In genomic region chr11:51689343-51689742, GRCm38 (mm10) we compare ENCODE assay signal across 8 mouse cellular contexts. TPM values are rescaled to one million over a fixed set of nuclear protein-coding genes. Genes with fewer than 3 reads are reported as not detected.
DNase-seq lines count a peak whose midpoint lies in the region; ATAC-seq and TF ChIP-seq lines count a peak whose summit lies in the region.

No protein-coding gene starts in this region.

- peaks cover 28% of the 10 kb centered on the region for H3K36me3 ChIP-seq in heart, embryonic 13.5 days
- peaks cover 31% of the 10 kb centered on the region for H3K36me3 ChIP-seq in G1E (replicated peaks)
- peaks cover 25% of the 10 kb centered on the region for H3K36me3 ChIP-seq in hindbrain, embryonic 10.5 days
- peaks cover 22% of the 10 kb centered on the region for H3K36me3 ChIP-seq in midbrain, embryonic 10.5 days

- peak overlapping the region; percentile 81 for H3K9ac ChIP-seq in heart, embryonic 13.5 days

- no peak for ATAC-seq in heart, embryonic 13.5 days (ENCODE audit: extremely low read depth, insufficient number of reproducible peaks, low FRiP score, low TSS enrichment)
- no peak for ATAC-seq in G1E (ENCODE audit: extremely low read depth, insufficient number of reproducible peaks, low FRiP score, poor library complexity, severe bottlenecking)

- H3K9me3 ChIP-seq in heart, embryonic 13.5 days: no peaks in the 10 kb centered on the region
- no peaks in the 10 kb centered on the region for H3K9me3 ChIP-seq in G1E (replicated peaks)
- no peaks in the 10 kb centered on the region for H3K9me3 ChIP-seq in hindbrain, embryonic 10.5 days
- H3K9me3 ChIP-seq in midbrain, embryonic 10.5 days (replicated peaks): no peaks in the 10 kb centered on the region

- H3K4me3 ChIP-seq in heart, embryonic 13.5 days: peak overlapping the region; percentile 80
- H3K4me3 ChIP-seq in G1E (ENCODE audit: low read depth, low read length): peak overlapping the region; percentile 78
- peak overlapping the region; percentile 78 for H3K4me3 ChIP-seq in hindbrain, embryonic 10.5 days
- peak overlapping the region; percentile 73 for H3K4me3 ChIP-seq in midbrain, embryonic 10.5 days

- intact Hi-C loops in heart, postnatal 10 days (cut with DNase I): loop anchor here (5.0 to 10.0 kb wide), 2 partner anchors 52 to 405 kb away; partner anchors contain the start of genes Col23a1 and Rmnd5b

- peak overlapping the region; percentile 97 for H3K27ac ChIP-seq in heart, embryonic 13.5 days (replicated peaks)
- peak overlapping the region; percentile 100 for H3K27ac ChIP-seq in hindbrain, embryonic 10.5 days
- peak overlapping the region; percentile 100 for H3K27ac ChIP-seq in midbrain, embryonic 10.5 days (replicated peaks)

- TF ChIP-seq CTCF in G1E (IDR thresholded peaks at IDR 0.05; ENCODE audit: low read depth, low read length): no peak

- no peaks in the 10 kb centered on the region for H3K27me3 ChIP-seq in heart, embryonic 13.5 days (replicated peaks)
- no peaks in the 10 kb centered on the region for H3K27me3 ChIP-seq in G1E (ENCODE audit: insufficient read depth, low read length)
- no peaks in the 10 kb centered on the region for H3K27me3 ChIP-seq in hindbrain, embryonic 10.5 days (ENCODE audit: insufficient read depth, poor library complexity, severe bottlenecking)
- no peaks in the 10 kb centered on the region for H3K27me3 ChIP-seq in midbrain, embryonic 10.5 days (ENCODE audit: low read depth, poor library complexity, severe bottlenecking)

- peaks cover 8% of the 10 kb centered on the region for H3K4me1 ChIP-seq in heart, embryonic 13.5 days
- H3K4me1 ChIP-seq in G1E (ENCODE audit: insufficient read depth, low read depth, low read length): peaks cover 18% of the 10 kb centered on the region
- peaks cover 16% of the 10 kb centered on the region for H3K4me1 ChIP-seq in hindbrain, embryonic 10.5 days (replicated peaks)
- H3K4me1 ChIP-seq in midbrain, embryonic 10.5 days: peaks cover 20% of the 10 kb centered on the region

- DNase-seq in heart, postnatal 10 days: no peak
- DNase-seq in G1E (ENCODE audit: low spot score) (no peak), adipocyte (ENCODE audit: low spot score) (no peak)
- no peak for DNase-seq in hindbrain, embryonic 10.5 days (ENCODE audit: low spot score)
- DNase-seq in midbrain, embryonic 10.5 days (ENCODE audit: low spot score): peak; percentile 16
- DNase-seq in thymus, postnatal 36 days: no peak
- DNase-seq in ovary, postnatal 10 days (ENCODE audit: low spot score): no peak

- WGBS in heart, embryonic 13.5 days: 20% methylated on average over 6 of the region's 6 CpGs
- 22% methylated on average over 6 of the region's 6 CpGs for WGBS in hindbrain, embryonic 10.5 days
- WGBS in midbrain, embryonic 10.5 days: 25% methylated on average over 6 of the region's 6 CpGs

- H3K4me2 ChIP-seq in heart, embryonic 13.5 days: peak overlapping the region; percentile 75

RNA-seq across cellular contexts. Expression of gene 0610009B22Rik, which starts 0.7 kb away (rescaled TPM):
- polyA plus RNA-seq in heart, embryonic 13.5 days (2015; fragmentation: Nextera tagmentation; extraction: Ambion mirVana): 60.8 and 67.6 TPM in 2 replicates
- total RNA-seq in heart, postnatal 10 days (2021): 10 to 100 TPM; 27.5 to 30.1 TPM
- total RNA-seq in G1E (2014; fragmentation: Nextera tagmentation) (16.8 and 19.5 TPM in 2 replicates), G1E (2017) (39.6 and 41.1 TPM in 2 replicates)
- 2.4 and 2.8 TPM in 2 replicates for polyA plus RNA-seq in G1E (2012)
- polyA plus RNA-seq in hindbrain, embryonic 10.5 days (2016; fragmentation: Nextera tagmentation; extraction: Ambion mirVana): 84.3 and 91.5 TPM in 2 replicates
- 88.5 and 89.7 TPM in 2 replicates for polyA plus RNA-seq in midbrain, embryonic 10.5 days (2016; fragmentation: Nextera tagmentation; extraction: Ambion mirVana)

RNA-seq across cellular contexts. Expression of gene D930048N14Rik, which starts 38.6 kb away (rescaled TPM):
- 0.86 and 0.94 TPM in 2 replicates for polyA plus RNA-seq in heart, embryonic 13.5 days (2015; fragmentation: Nextera tagmentation; extraction: Ambion mirVana)
- 1 to 10 TPM; 1.4 to 2.1 TPM for total RNA-seq in heart, postnatal 10 days (2021)
- not detected in 2 replicates for total RNA-seq in G1E (2014; fragmentation: Nextera tagmentation)
- 0.05 and 0.06 TPM in 2 replicates for total RNA-seq in G1E (2017)
- polyA plus RNA-seq in G1E (2012): not detected in 2 replicates
- 0.82 and 1.3 TPM in 2 replicates for polyA plus RNA-seq in hindbrain, embryonic 10.5 days (2016; fragmentation: Nextera tagmentation; extraction: Ambion mirVana)
- 0.98 and 1.6 TPM in 2 replicates for polyA plus RNA-seq in midbrain, embryonic 10.5 days (2016; fragmentation: Nextera tagmentation; extraction: Ambion mirVana)

RNA-seq across cellular contexts. Expression of gene N4bp3, which starts 38.7 kb away (rescaled TPM):
- polyA plus RNA-seq in heart, embryonic 13.5 days (2015; fragmentation: Nextera tagmentation; extraction: Ambion mirVana): 12.7 and 14.1 TPM in 2 replicates
- total RNA-seq in heart, postnatal 10 days (2021): 10 to 100 TPM; 35.0 to 40.5 TPM
- total RNA-seq in G1E (2014; fragmentation: Nextera tagmentation): not detected in 2 replicates
- 0.05 and 0.35 TPM in 2 replicates for total RNA-seq in G1E (2017)
- 0.08 and 0.13 TPM in 2 replicates for polyA plus RNA-seq in G1E (2012)
- polyA plus RNA-seq in hindbrain, embryonic 10.5 days (2016; fragmentation: Nextera tagmentation; extraction: Ambion mirVana): 18.3 and 19.5 TPM in 2 replicates
- polyA plus RNA-seq in midbrain, embryonic 10.5 days (2016; fragmentation: Nextera tagmentation; extraction: Ambion mirVana): 16.9 and 21.7 TPM in 2 replicates

RNA-seq across cellular contexts. Expression of gene Rmnd5b, which starts 53.6 kb away (rescaled TPM):
- polyA plus RNA-seq in heart, embryonic 13.5 days (2015; fragmentation: Nextera tagmentation; extraction: Ambion mirVana): 31.0 and 33.5 TPM in 2 replicates
- 10 to 100 TPM; 24.1 to 25.4 TPM for total RNA-seq in heart, postnatal 10 days (2021)
- total RNA-seq in G1E (2014; fragmentation: Nextera tagmentation) (27.6 and 35.8 TPM in 2 replicates), G1E (2017) (26.8 and 28.0 TPM in 2 replicates)
- polyA plus RNA-seq in G1E (2012): 15.7 and 18.4 TPM in 2 replicates
- 38.9 and 45.6 TPM in 2 replicates for polyA plus RNA-seq in hindbrain, embryonic 10.5 days (2016; fragmentation: Nextera tagmentation; extraction: Ambion mirVana)
- polyA plus RNA-seq in midbrain, embryonic 10.5 days (2016; fragmentation: Nextera tagmentation; extraction: Ambion mirVana): 38.6 TPM in 2 replicates

Comparison
In these comparisons a context has a peak if more than half of its experiments do, and no peak if none do; other contexts are left out.
1. RNA of gene 0610009B22Rik, which starts 0.7 kb away (polyA plus RNA-seq): 84.3 to 91.5 TPM in hindbrain, embryonic 10.5 days, 88.5 to 89.7 TPM in midbrain, embryonic 10.5 days and 60.8 to 67.6 TPM in heart, embryonic 13.5 days; 2.4 to 2.8 TPM in G1E; every median in the first group is over 10 times any median in the second.
2. RNA of gene N4bp3, which starts 38.7 kb away (polyA plus RNA-seq): 16.9 to 21.7 TPM in midbrain, embryonic 10.5 days, 18.3 to 19.5 TPM in hindbrain, embryonic 10.5 days and 12.7 to 14.1 TPM in heart, embryonic 13.5 days; 0.08 to 0.13 TPM in G1E; every median in the first group is over 10 times any median in the second.
3. Peak in every context shown above with its lines, with median percentiles within 50 percentile points of each other: H3K27ac ChIP-seq and H3K4me3 ChIP-seq.